Comparison of ENCODE assay signal across 8 mouse cellular contexts in genomic region chrX:70385962-70386351, GRCm38 (mm10). TPM values are rescaled to one million over a fixed set of nuclear protein-coding genes. Genes with fewer than 3 reads are reported as not detected.
DNase-seq lines count a peak whose midpoint lies in the region; ATAC-seq and TF ChIP-seq lines count a peak whose summit lies in the region.

No protein-coding gene starts in this region.

- TF ChIP-seq EP300 in liver, postnatal 0 days (IDR thresholded peaks at IDR 0.05; ENCODE audit: low read depth): no peak; the same call in 1 of the 2 replicates

- H3K36me3 ChIP-seq in hindbrain, embryonic 11.5 days (ENCODE audit: control insufficient read depth, insufficient read depth, low read length): no peaks in the 10 kb centered on the region
- no peaks in the 10 kb centered on the region for H3K36me3 ChIP-seq in liver, postnatal 0 days (replicated peaks; ENCODE audit: insufficient read depth, low read length)

- H3K4me2 ChIP-seq in hindbrain, embryonic 11.5 days (replicated peaks; ENCODE audit: low read depth, low read length): peak overlapping the region; percentile 47
- H3K4me2 ChIP-seq in liver, postnatal 0 days (ENCODE audit: low read depth, low read length): peak overlapping the region; percentile 70

- no peaks in the 10 kb centered on the region for H3K9me3 ChIP-seq in hindbrain, embryonic 11.5 days (ENCODE audit: control insufficient read depth, low read length)
- no peaks in the 10 kb centered on the region for H3K9me3 ChIP-seq in liver, postnatal 0 days (ENCODE audit: low read length)

- peak overlapping the region; percentile 45 for H3K4me3 ChIP-seq in hindbrain, embryonic 11.5 days (ENCODE audit: low read depth, low read length)
- peak overlapping the region; percentile 57 for H3K4me3 ChIP-seq in liver, postnatal 0 days (ENCODE audit: low read depth, low read length)

- H3K27ac ChIP-seq in hindbrain, embryonic 11.5 days (ENCODE audit: low read depth, low read length): no peak overlapping the region
- H3K27ac ChIP-seq in liver, postnatal 0 days (ENCODE audit: low read depth): peak overlapping the region; percentile 72

- TF ChIP-seq CTCF in liver, postnatal 0 days (IDR thresholded peaks at IDR 0.05; ENCODE audit: low read depth): no peak

- H3K9ac ChIP-seq in hindbrain, embryonic 11.5 days (ENCODE audit: low read depth, low read length): peak overlapping the region; percentile 65
- H3K9ac ChIP-seq in liver, postnatal 0 days (replicated peaks): peak overlapping the region; percentile 53

- intact Hi-C loops in gastrocnemius, postnatal 14 days (cut with DNase I; ENCODE audit: low total_unique reads): loop anchor here (10.0 kb wide), 2 partner anchors 79 to 179 kb away; no protein-coding TSS in a partner anchor

- H3K27me3 ChIP-seq in hindbrain, embryonic 11.5 days (ENCODE audit: control insufficient read depth, insufficient read depth, low read length): no peaks in the 10 kb centered on the region
- H3K27me3 ChIP-seq in liver, postnatal 0 days (ENCODE audit: insufficient read depth, low read length): no peaks in the 10 kb centered on the region

- WGBS in hindbrain, embryonic 11.5 days: 9% methylated on average over 11 of the region's 11 CpGs
- WGBS in liver, postnatal 0 days (ENCODE audit: insufficient replicate concordance): 24% methylated on average over 11 of the region's 11 CpGs

- no peaks in the 10 kb centered on the region for H3K4me1 ChIP-seq in hindbrain, embryonic 11.5 days (replicated peaks; ENCODE audit: control insufficient read depth, insufficient read depth, low read length)
- H3K4me1 ChIP-seq in liver, postnatal 0 days (ENCODE audit: insufficient read depth): peaks cover 6% of the 10 kb centered on the region; the same call in 1 of the 2 replicates

- DNase-seq in gastrocnemius, postnatal 10 days: peak; percentile 5
- DNase-seq in gastrocnemius, postnatal 14 days: no peak
- peak; percentile 18 to 28 for DNase-seq in spleen, postnatal 10 days (ENCODE audit: low spot score in 2 of 2)
- no peak for DNase-seq in spleen, adult 12 weeks (ENCODE audit: low spot score)
- DNase-seq in hindbrain, embryonic 11.5 days (ENCODE audit: low spot score): peak; percentile 25
- no peak for DNase-seq in liver, postnatal 0 days
- DNase-seq in testis, postnatal 10 days (ENCODE audit: low spot score): peak; percentile 51
- DNase-seq in natural killer cell, adult 2 months (ENCODE audit: low spot score in 2 of 2): no peak

- ATAC-seq in hindbrain, embryonic 11.5 days (ENCODE audit: low FRiP score): peak; percentile 53
- peak; percentile 48 for ATAC-seq in liver, postnatal 0 days

RNA-seq across cellular contexts. Expression of gene 1110012L19Rik, which starts 0.3 kb away (rescaled TPM):
- total RNA-seq in gastrocnemius, postnatal 10 days (2021): 10 to 100 TPM; 12.2 to 14.1 TPM
- 10 to 100 TPM; 12.6 to 14.5 TPM for total RNA-seq in gastrocnemius, postnatal 14 days (2021)
- polyA plus RNA-seq in hindbrain, embryonic 11.5 days (2014; fragmentation: Nextera tagmentation; extraction: Ambion mirVana): 30.4 TPM in 2 replicates
- polyA plus RNA-seq in liver, postnatal 0 days (2015; fragmentation: Nextera tagmentation; extraction: Ambion mirVana): 10.0 and 10.4 TPM in 2 replicates

RNA-seq across cellular contexts. Expression of gene Ids, which starts 21.1 kb away (rescaled TPM):
- 10 to 100 TPM; 15.6 to 16.4 TPM for total RNA-seq in gastrocnemius, postnatal 10 days (2021)
- total RNA-seq in gastrocnemius, postnatal 14 days (2021): 10 to 100 TPM; 14.2 to 15.1 TPM
- polyA plus RNA-seq in hindbrain, embryonic 11.5 days (2014; fragmentation: Nextera tagmentation; extraction: Ambion mirVana): 4.0 and 5.0 TPM in 2 replicates
- polyA plus RNA-seq in liver, postnatal 0 days (2015; fragmentation: Nextera tagmentation; extraction: Ambion mirVana): 0.65 and 0.81 TPM in 2 replicates

Comparison
In these comparisons a context has a peak if more than half of its experiments do, and no peak if none do; other contexts are left out.
1. DNase-seq: peak in gastrocnemius, postnatal 10 days (single experiment), spleen, postnatal 10 days (2 of 2), hindbrain, embryonic 11.5 days (single experiment) and testis, postnatal 10 days (single experiment); none in gastrocnemius, postnatal 14 days (single experiment), spleen, adult 12 weeks (single experiment), liver, postnatal 0 days (single experiment) and natural killer cell, adult 2 months (0 of 2).